Mouse (Mus musculus): ENCODE data around the gene Tanc1.
"Not testable (repeated sequence)": the region's sequence is repeated elsewhere in the genome, so short reads cannot be mapped to it uniquely, and the experiment has no call there.

Gene Tanc1

DNA sequence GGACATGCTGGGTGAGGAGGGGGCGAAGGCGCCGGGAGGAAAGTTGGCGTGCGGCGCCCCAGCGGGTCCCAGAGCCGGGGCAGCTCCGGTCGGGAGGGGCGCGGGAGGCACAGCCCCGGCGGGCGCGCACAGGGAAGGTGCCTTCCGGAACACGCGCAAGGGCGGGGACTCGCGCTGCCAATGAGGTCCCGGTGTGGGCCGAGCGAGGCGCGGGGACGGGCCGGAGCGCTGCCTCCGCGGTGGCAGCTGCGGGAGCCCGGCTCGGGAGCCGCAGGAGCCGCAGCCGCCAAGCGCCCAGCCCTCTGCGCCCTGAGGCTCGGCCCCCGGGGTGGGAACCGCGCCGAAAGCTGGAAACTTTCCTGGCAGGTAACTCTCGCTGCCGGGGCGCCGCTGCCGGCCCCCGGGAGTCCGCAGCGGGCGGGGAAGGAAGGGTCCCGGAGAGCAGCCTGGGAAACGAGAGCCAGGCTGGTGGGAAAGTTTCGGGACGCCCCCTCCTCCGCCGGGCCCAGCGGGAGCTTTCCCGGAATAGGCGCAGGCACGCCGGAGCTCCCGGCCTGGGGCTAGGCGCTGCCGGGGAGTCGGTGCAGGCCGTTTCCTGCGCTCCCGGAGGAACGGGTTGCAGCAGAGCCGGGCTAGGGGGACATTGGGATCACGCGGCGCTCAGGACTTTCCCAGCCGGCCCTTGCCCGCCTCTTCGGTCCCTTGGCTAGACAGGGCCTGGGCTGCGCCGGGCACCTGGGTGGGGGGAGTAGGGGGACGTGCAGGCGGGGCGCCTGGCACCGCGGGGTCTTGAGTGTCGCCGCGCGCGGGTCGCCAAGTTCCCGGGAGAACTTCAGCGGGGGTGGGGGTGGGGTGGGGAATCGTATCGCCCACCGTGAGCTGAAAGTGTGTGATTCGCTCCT, at the start of gene Tanc1:
Tanc1 (plus strand) TSS at position 212 of the 902 bp plus-strand sequence.
- Histone ChIP-seq H3K4me1 (replicated peaks; ENCODE audit: low read depth, low read length) (peaks cover 56% of the 10 kb centered on the region), H3K4me3 (replicated peaks; ENCODE audit: low read length) (peak within 1 kb of the TSS; percentile 96), H3K9me3 (ENCODE audit: low read length) (no peaks in the 10 kb centered on the region), H3K36me3 (ENCODE audit: insufficient read depth, low read length) (no peaks in the 10 kb centered on the region; the same call in 1 of the 2 replicates), H3K27me3 (ENCODE audit: insufficient read depth, low read length) (no peaks in the 10 kb centered on the region)
- TF ChIP-seq CTCF (conservative IDR thresholded peaks at IDR 0.05; ENCODE audit: low read length) (no peak), POU5F1 (IDR thresholded peaks at IDR 0.05; ENCODE audit: borderline replicate concordance, low read length) (no peak), NANOG (IDR thresholded peaks at IDR 0.05; ENCODE audit: borderline replicate concordance, low read length) (no peak)

DNA sequence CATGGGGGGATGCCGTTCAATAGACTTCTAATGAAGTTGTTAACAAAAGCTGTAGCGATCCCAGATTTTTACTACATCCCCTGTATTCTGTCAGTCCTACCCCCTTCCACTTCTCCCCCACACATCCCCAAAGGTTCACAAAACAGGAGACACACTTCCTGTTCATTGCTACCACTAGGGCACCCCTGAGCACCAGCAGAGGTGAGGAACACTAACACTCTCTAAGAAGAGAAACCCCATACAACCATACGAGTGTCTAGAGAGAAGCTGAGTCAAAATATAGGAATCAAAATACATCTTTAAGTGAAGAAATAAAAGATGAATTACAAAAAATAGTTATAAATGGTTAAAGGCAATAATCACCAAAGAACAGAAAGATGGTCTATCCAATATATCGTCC, 49.6 kb upstream of the Tanc1 start:
- TF ChIP-seq CTCF (conservative IDR thresholded peaks at IDR 0.05; ENCODE audit: low read length) (no peak), NANOG (IDR thresholded peaks at IDR 0.05; ENCODE audit: borderline replicate concordance, low read length) (no peak), POU5F1 (IDR thresholded peaks at IDR 0.05; ENCODE audit: borderline replicate concordance, low read length) (no peak)
- Histone ChIP-seq H3K4me1 (replicated peaks; ENCODE audit: low read depth, low read length) (no peaks in the 10 kb centered on the region), H3K36me3 (ENCODE audit: insufficient read depth, low read length) (no peaks in the 10 kb centered on the region), H3K9me3 (ENCODE audit: low read length) (peaks cover 7% of the 10 kb centered on the region), H3K27me3 (ENCODE audit: insufficient read depth, low read length) (no peaks in the 10 kb centered on the region), H3K4me3 (replicated peaks; ENCODE audit: low read length) (no peak overlapping the region)

DNA sequence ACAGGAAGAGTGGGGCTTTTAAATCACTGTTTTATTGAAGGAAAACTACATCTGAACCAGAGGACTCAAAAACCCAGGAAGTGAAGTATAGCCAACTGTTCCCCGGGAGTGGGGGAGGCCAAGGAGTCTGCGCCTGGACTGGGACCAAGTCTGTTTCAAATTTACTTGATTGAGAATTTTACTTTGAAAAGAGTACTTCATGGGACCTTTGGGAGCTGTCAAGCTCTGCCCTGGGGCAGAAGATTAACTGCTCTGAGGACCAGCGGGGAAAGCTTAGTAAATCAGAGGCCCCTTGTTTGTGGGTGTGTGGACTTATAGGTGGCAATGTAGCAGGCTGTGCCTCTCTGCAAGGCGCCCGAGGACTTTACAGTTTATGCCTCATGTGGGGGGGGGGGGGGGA, 49.1 kb upstream of the Tanc1 start:
- no peaks in the 10 kb centered on the region for H3K4me1 ChIP-seq (replicated peaks; ENCODE audit: low read depth, low read length)
- peaks cover 7% of the 10 kb centered on the region for H3K9me3 ChIP-seq (ENCODE audit: low read length)
- TF ChIP-seq NANOG (IDR thresholded peaks at IDR 0.05; ENCODE audit: borderline replicate concordance, low read length) (no peak), POU5F1 (IDR thresholded peaks at IDR 0.05; ENCODE audit: borderline replicate concordance, low read length) (no peak), CTCF (conservative IDR thresholded peaks at IDR 0.05; ENCODE audit: low read length) (no peak)
- H3K27me3 ChIP-seq (ENCODE audit: insufficient read depth, low read length): no peaks in the 10 kb centered on the region
- no peak overlapping the region for H3K4me3 ChIP-seq (replicated peaks; ENCODE audit: low read length)
- no peaks in the 10 kb centered on the region for H3K36me3 ChIP-seq (ENCODE audit: insufficient read depth, low read length)

DNA sequence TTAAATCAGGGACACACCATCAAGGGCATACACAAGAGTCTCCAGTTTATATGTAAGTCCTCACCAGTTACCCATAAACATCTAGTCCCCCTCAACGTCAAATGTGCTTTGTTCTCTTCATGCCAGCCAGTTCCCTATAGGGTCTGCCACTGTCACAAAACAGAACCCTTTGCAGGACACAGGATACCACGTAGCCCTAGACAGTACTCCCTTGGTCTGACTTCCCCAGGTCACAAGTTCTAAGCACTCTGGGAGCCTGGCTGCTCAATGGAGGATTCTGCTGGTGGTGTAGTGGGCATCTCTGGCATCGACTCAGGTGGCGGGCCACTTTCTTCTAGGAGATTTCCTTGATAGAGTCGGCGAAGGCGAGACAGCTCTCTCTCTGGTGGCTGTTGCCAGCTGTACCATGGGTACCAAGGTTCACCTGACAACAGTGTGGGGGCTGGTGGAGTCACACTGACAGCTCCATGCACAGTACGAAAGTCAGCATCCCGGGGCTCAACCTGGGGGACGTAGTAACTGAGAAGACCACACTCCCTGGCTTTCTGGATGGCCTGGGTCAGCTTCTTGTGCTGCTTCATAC, 47.7 kb upstream of the Tanc1 start:
- not testable (repeated sequence) for H3K4me3 ChIP-seq (replicated peaks; ENCODE audit: low read length); H3K27me3 ChIP-seq (ENCODE audit: insufficient read depth, low read length); H3K4me1 ChIP-seq (replicated peaks; ENCODE audit: low read depth, low read length); H3K9me3 ChIP-seq (ENCODE audit: low read length); H3K36me3 ChIP-seq (ENCODE audit: insufficient read depth, low read length)

DNA sequence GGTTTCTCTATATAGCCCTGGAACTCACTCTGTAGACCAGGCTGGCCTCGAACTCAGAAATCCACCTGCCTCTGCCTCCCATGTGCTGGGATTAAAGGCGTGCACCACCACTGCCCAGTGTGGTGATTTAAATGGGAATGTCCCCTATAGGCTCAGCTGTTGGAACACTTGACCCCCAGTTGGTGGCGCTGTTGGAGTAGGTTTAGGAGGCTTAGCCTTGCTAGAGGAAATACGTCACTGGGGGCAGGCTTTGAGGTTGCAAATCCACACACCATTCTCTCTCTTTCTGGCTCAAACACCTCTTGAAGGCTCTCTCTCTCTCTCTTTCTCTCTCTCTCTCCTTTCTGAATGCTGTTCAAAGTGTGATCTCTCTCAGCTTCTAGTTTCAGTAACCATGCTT, 46.9 kb upstream of the Tanc1 start:
- H3K4me1 ChIP-seq (replicated peaks; ENCODE audit: low read depth, low read length): no peaks in the 10 kb centered on the region
- H3K4me3 ChIP-seq (replicated peaks; ENCODE audit: low read length): no peak overlapping the region
- no peaks in the 10 kb centered on the region for H3K36me3 ChIP-seq (ENCODE audit: insufficient read depth, low read length)
- TF ChIP-seq POU5F1 (IDR thresholded peaks at IDR 0.05; ENCODE audit: borderline replicate concordance, low read length) (no peak), CTCF (conservative IDR thresholded peaks at IDR 0.05; ENCODE audit: low read length) (0 out of 2 replicates have a peak, but pooled peaks have one; percentile 10)
- peaks cover 7% of the 10 kb centered on the region for H3K9me3 ChIP-seq (ENCODE audit: low read length)
- no peaks in the 10 kb centered on the region for H3K27me3 ChIP-seq (ENCODE audit: insufficient read depth, low read length)

DNA sequence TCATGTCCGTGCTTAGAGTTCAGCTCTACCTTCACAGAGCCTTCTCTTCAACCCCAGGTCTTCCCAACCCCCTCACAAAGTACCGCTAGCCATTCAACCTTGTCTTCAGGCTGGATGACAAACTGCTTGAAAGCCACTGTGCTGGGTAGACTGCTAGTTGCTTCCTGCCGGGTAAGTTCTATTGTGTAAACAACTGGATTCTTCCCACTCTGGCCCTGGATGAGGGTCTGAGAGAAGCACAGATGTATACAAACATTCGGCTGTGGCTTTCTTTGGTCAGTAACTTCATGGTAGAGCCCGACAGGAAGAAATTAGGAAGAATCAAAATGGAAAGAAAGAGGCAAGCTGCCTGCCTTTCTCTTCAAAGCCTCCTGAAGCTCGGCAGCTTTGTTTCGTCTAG, 30.9 kb upstream of the Tanc1 start:
- no peak for TF ChIP-seq POU5F1 (IDR thresholded peaks at IDR 0.05; ENCODE audit: borderline replicate concordance, low read length)
- no peak for TF ChIP-seq NANOG (IDR thresholded peaks at IDR 0.05; ENCODE audit: borderline replicate concordance, low read length)
- no peak for TF ChIP-seq CTCF (conservative IDR thresholded peaks at IDR 0.05; ENCODE audit: low read length)
- H3K4me1 ChIP-seq (replicated peaks; ENCODE audit: low read depth, low read length): peaks cover 7% of the 10 kb centered on the region; the same call in 1 of the 2 replicates

DNA sequence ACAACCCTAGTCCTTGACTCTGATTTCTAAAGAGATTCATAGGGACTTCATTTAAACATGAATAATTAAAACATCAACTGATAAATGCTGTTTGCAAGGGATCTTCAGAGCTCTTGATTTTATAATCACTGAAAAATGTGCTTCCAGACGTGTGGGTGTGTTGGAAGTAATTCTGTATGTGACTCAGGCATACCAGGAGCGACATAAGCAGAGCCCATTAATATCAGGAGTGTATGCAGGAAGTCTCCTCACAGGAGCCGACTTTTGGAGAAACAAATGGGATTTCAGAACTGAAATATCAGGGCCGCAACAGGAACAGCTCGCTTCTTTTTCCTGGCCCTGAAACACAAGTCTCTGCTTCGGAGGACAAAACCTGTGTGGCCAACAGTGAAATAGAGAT, 27.9 kb upstream of the Tanc1 start:
- no peak for TF ChIP-seq CTCF (conservative IDR thresholded peaks at IDR 0.05; ENCODE audit: low read length)
- no peak for TF ChIP-seq POU5F1 (IDR thresholded peaks at IDR 0.05; ENCODE audit: borderline replicate concordance, low read length)
- TF ChIP-seq NANOG (IDR thresholded peaks at IDR 0.05; ENCODE audit: borderline replicate concordance, low read length): no peak
- peaks cover 7% of the 10 kb centered on the region; the same call in 1 of the 2 replicates for H3K4me1 ChIP-seq (replicated peaks; ENCODE audit: low read depth, low read length)
- H3K36me3 ChIP-seq (ENCODE audit: insufficient read depth, low read length): no peaks in the 10 kb centered on the region
- no peaks in the 10 kb centered on the region for H3K27me3 ChIP-seq (ENCODE audit: insufficient read depth, low read length)
- peaks cover 3% of the 10 kb centered on the region; the same call in 1 of the 2 replicates for H3K9me3 ChIP-seq (ENCODE audit: low read length)
- no peak overlapping the region for H3K4me3 ChIP-seq (replicated peaks; ENCODE audit: low read length)

More for the DNA sequence above, 30.9 kb upstream of the Tanc1 start:
- Histone ChIP-seq H3K36me3 (ENCODE audit: insufficient read depth, low read length) (no peaks in the 10 kb centered on the region), H3K9me3 (ENCODE audit: low read length) (peaks cover 3% of the 10 kb centered on the region; the same call in 1 of the 2 replicates), H3K4me3 (replicated peaks; ENCODE audit: low read length) (no peak overlapping the region), H3K27me3 (ENCODE audit: insufficient read depth, low read length) (no peaks in the 10 kb centered on the region)

DNA sequence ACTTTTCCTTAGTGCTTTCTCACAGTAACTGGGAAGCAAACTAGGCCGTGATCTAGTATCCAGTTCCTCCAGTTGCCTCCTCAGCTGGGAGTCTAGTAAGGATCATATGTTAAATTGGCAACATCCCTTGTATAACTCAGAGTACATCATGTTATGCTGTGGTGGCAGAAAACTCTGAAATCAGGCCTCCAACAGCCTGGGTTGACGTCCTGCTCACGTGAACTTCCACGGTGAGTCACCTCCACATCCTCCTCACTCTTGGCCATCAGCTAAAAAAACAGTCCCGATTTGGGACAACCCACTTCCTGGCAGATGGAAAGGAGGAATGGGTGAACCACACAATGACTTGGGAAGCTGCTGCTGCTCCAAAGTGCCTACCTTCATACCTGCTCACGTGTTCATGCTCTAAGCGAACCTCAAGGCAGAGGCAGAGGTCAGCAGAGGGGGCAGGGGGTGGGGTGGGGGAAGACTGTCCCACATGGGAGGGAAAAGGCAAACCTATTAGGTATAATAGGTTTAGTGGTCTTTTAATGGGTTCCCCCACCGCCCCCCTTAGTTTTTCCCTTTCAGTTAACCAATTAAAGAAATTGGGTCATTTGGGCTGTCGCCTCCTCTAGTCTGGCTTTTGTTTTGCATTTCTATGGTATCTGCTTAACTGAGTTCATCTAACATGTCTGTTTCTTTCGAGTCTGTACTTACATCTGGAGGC, 24.3 kb upstream of the Tanc1 start:
- H3K4me1 ChIP-seq (replicated peaks; ENCODE audit: low read depth, low read length): peaks cover 7% of the 10 kb centered on the region; the same call in 1 of the 2 replicates
- H3K36me3 ChIP-seq (ENCODE audit: insufficient read depth, low read length): no peaks in the 10 kb centered on the region
- peaks cover 3% of the 10 kb centered on the region; the same call in 1 of the 2 replicates for H3K9me3 ChIP-seq (ENCODE audit: low read length)
- no peak overlapping the region for H3K4me3 ChIP-seq (replicated peaks; ENCODE audit: low read length)
- H3K27me3 ChIP-seq (ENCODE audit: insufficient read depth, low read length): peaks cover 8% of the 10 kb centered on the region; the same call in 1 of the 2 replicates
- no peak for TF ChIP-seq CTCF (conservative IDR thresholded peaks at IDR 0.05; ENCODE audit: low read length)
- TF ChIP-seq POU5F1 (IDR thresholded peaks at IDR 0.05; ENCODE audit: borderline replicate concordance, low read length): no peak
- no peak for TF ChIP-seq NANOG (IDR thresholded peaks at IDR 0.05; ENCODE audit: borderline replicate concordance, low read length)

Measured in E14TG2a.4 (cell line).